Mouse (Mus musculus) liver, embryonic 11.5 days (tissue): ENCODE measurements around the gene Olfml2a. TPM values are rescaled to one million over a fixed set of nuclear protein-coding genes. Genes with fewer than 3 reads are reported as not detected.

ENCODE experiments used
- ATAC-seq: fragments of 200-750 bp; cut with Nextera tagmentation; replicated peaks from 2 replicates; pipeline ENCODE4 v1.8.0; 2017; ENCODE audit warnings: moderate number of reproducible peaks, mild to moderate bottlenecking, moderate TSS enrichment, moderate library complexity; ENCODE audit not compliant: low FRiP score
- DNase-seq: peaks from one replicate; pipeline ENCODE4 v3.0.0-alpha.2; 2017; ENCODE audit warnings: low spot score
- H3K27ac ChIP-seq: fragments of 300-500 bp; sonication (generic); 2 replicates; pipeline ENCODE4 v1.5.1; 2014; ENCODE audit warnings: mild to moderate bottlenecking, low read depth, low read length, control low read depth
- H3K27me3 ChIP-seq: fragments of 300-500 bp; sonication (generic); replicated peaks from 2 replicates; pipeline ENCODE4 v1.6.1; 2014; ENCODE audit warnings: low read length, mixed read lengths; ENCODE audit not compliant: control insufficient read depth, insufficient read depth
- H3K36me3 ChIP-seq: fragments of 300-500 bp; sonication (generic); 2 replicates; pipeline ENCODE4 v1.6.1; 2014; ENCODE audit warnings: mild to moderate bottlenecking, low read length, moderate library complexity, mixed read lengths; ENCODE audit not compliant: control insufficient read depth, insufficient read depth
- H3K4me1 ChIP-seq: fragments of 300-500 bp; sonication (generic); replicated peaks from 2 replicates; pipeline ENCODE4 v1.6.1; 2014; ENCODE audit warnings: low read length, mixed read lengths; ENCODE audit not compliant: control insufficient read depth, insufficient read depth
- H3K4me2 ChIP-seq: fragments of 300-500 bp; sonication (generic); 2 replicates; pipeline ENCODE4 v1.6.1; 2014; ENCODE audit warnings: mild to moderate bottlenecking, control low read depth, moderate library complexity
- H3K4me3 ChIP-seq: fragments of 300-500 bp; sonication (generic); 2 replicates; pipeline ENCODE4 v1.5.1; 2014; ENCODE audit warnings: low read depth, low read length, control low read depth
- H3K9ac ChIP-seq: fragments of 300-500 bp; sonication (generic); 2 replicates; pipeline ENCODE4 v1.6.1; 2014; ENCODE audit warnings: low read depth, low read length, control low read depth
- H3K9me3 ChIP-seq: fragments of 300-500 bp; sonication (generic); 2 replicates; pipeline ENCODE4 v1.6.1; 2016; ENCODE audit warnings: low read length, inconsistent platforms, mixed read lengths; ENCODE audit not compliant: control insufficient read depth
- WGBS: fragments of 180-500 bp; shearing (Covaris S2); extraction: QIAGEN DNeasy Blood & Tissue Kit; methylation state at CpG from one replicate; pipeline ENCODE4 v1.1.7; 2014; 5-methylcytosine and 5-hydroxymethylcytosine counted together
- polyA plus RNA-seq: library from polyadenylated mRNA; unstranded; fragments of >200 nt; fragmentation: Nextera tagmentation; extraction: Ambion mirVana; gene quantifications from 2 replicates; pipeline ENCODE4 v1.2.1, GENCODE M21; 2014

Gene Olfml2a
- polyA plus RNA-seq = 0.38 and 0.75 TPM in 2 replicates

DNA sequence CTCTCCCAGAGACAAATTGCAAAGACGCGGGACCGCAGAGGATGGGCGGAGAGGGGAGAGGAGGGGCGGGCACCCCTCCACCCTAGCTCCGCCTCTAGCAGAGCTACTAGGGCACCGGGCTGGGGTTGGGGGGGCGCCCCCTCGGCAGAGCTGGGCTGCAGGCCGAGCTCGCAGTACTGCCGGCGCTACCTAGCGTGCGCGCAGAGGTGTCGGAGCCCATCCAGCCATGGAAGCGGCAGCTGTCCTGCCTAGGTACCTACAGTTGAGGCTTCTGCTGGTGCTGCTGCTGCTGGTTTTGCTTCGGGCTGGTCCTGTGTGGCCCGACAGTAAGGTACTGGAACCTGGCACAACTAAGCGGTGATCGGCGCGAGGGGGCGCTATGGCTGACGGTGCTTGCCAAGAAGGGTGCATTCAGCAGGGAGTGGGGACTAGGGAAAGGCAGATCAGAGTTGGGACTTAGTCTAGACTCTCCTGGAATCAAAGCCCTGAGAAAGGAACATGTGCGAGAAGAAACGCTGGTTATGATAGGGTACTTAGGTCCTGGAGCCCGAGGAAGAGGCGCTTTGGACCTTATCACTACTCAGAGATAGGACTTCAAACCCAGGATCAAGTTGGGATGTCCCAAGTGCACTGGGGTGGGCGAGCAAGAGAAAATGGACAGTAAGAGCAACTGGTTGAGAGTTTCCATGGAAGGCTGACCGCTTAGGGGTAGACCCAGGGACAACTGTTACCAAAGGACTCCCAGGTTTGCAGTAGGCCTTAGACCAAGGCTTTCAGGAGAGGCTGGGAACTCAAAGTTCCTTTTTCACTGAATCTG is at the start of gene Olfml2a:
Gene Olfml2a (plus strand): TSS at position 128 of the 817 bp plus-strand sequence.
- H3K36me3 ChIP-seq = no peaks in the 10 kb centered on the region
- peak within 1 kb of the TSS; percentile 46 for H3K9ac ChIP-seq
- H3K27me3 ChIP-seq = peaks cover 7% of the 10 kb centered on the region
- peak within 1 kb of the TSS; percentile 44 for H3K4me3 ChIP-seq
- 7% methylated on average over 31 of the region's 32 CpGs for WGBS
- peak within 1 kb of the TSS; percentile 82 for H3K4me2 ChIP-seq
- peak; percentile 75 for DNase-seq
- H3K27ac ChIP-seq = no peak within 1 kb of the TSS
- ATAC-seq = peak; percentile 66
- H3K4me1 ChIP-seq = peaks cover 4% of the 10 kb centered on the region
- no peaks in the 10 kb centered on the region for H3K9me3 ChIP-seq

DNA sequence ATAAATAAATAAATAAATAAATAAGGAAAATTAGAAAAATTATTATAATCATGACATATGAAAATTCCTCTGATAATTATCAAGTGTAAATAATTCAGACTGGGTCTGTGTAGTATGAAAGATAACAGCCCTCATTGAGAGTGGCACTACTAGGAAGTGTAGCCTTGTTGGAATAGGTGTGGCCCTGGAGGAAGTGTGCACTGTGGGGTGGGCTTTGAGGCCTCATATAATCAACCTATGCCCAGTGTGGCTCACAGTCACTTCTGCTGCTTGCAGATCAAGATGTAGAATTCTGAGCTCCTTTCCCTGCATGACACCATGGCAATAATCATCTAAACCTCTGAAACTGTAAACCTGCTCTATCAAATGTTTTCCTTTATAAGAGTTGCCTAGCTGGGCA is 28.9 kb upstream of the Olfml2a start:
- peak; percentile 57 for ATAC-seq
- no peaks in the 10 kb centered on the region for H3K9me3 ChIP-seq
- no peaks in the 10 kb centered on the region for H3K4me1 ChIP-seq
- no peak overlapping the region for H3K27ac ChIP-seq
- no peak overlapping the region for H3K9ac ChIP-seq
- no peak overlapping the region for H3K4me3 ChIP-seq
- DNase-seq = no peak
- no peaks in the 10 kb centered on the region for H3K27me3 ChIP-seq
- no peak overlapping the region for H3K4me2 ChIP-seq
- no peaks in the 10 kb centered on the region for H3K36me3 ChIP-seq

DNA sequence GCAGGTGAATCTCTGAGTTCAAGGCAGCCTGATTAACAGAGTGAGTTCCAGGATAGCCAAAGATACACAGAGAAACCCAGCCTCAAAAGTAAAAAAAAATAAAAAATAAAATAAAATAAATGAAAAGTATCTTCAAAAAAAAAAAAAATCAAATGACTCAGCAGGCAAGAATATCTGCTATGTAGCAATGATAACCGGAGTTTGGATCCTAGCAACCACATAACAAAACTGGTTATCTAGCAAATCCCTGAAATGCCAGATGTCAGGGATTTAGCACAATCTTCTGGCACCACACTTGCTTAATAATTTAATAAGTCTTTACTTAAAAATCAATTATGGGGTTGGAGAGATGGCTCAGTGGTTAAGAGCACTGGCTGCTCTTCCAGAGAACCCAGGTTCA is 27.5 kb upstream of the Olfml2a start:
- Histone ChIP-seq H3K4me3 (no peak overlapping the region), H3K4me2 (no peak overlapping the region), H3K36me3 (no peaks in the 10 kb centered on the region), H3K9ac (no peak overlapping the region), H3K27me3 (no peaks in the 10 kb centered on the region), H3K4me1 (no peaks in the 10 kb centered on the region), H3K9me3 (no peaks in the 10 kb centered on the region), H3K27ac (no peak overlapping the region)
- ATAC-seq (no peak), DNase-seq (no peak)
- WGBS = 76% methylated on average over 1 of the region's 1 CpGs

DNA sequence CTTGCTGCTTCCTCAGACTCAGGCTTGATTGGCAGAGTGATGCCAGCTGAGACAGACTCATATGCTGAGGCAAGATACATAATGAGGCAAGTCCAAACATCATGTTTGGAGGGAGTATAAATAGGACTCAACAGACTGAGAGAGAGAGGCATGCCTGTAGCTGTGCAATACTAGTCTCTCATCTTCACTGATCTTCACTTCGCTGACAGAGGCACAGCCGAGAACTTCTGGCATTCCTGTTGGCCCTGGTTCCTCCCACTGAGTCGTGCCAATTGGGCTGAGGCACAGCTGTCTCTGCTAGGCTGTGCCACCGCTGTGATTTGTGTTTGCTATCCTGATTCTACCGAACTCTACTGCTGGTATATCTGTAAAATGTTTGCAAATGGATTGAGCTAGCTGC is 25.7 kb upstream of the Olfml2a start:
- WGBS = 74% methylated on average over 5 of the region's 5 CpGs
- H3K36me3 ChIP-seq = no peaks in the 10 kb centered on the region

DNA sequence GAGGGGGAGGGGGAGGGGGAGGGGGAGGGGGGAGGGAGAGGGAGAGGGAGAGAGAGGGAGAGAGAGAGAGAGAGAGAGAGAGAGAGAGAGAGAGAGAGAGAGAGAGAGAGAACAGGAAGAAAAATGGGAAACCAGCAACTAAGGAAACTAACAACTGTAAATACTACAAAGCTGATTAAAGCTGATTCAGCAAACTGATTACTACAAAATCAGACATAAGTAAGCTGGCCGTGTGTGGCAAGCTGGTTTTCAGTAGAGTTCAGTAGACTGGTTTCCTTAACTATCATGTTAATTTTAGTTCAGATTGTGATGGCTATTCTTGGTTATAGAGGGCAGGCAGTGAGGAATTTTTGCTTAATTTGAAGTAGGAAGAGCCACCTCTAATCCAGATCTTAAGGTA is 23.2 kb upstream of the Olfml2a start:
- Histone ChIP-seq H3K27me3 (no peaks in the 10 kb centered on the region), H3K4me3 (no peak overlapping the region), H3K27ac (no peak overlapping the region), H3K4me2 (no peak overlapping the region), H3K36me3 (no peaks in the 10 kb centered on the region), H3K9ac (no peak overlapping the region), H3K4me1 (no peaks in the 10 kb centered on the region), H3K9me3 (no peaks in the 10 kb centered on the region)
- ATAC-seq (no peak), DNase-seq (no peak)
- 48% methylated on average over 1 of the region's 1 CpGs for WGBS

More for the DNA sequence above, 25.7 kb upstream of the Olfml2a start:
- no peaks in the 10 kb centered on the region for H3K9me3 ChIP-seq
- no peak overlapping the region for H3K27ac ChIP-seq
- H3K9ac ChIP-seq = no peak overlapping the region
- no peak overlapping the region for H3K4me3 ChIP-seq
- DNase-seq = no peak
- H3K4me1 ChIP-seq = no peaks in the 10 kb centered on the region
- H3K27me3 ChIP-seq = no peaks in the 10 kb centered on the region
- ATAC-seq = no peak
- H3K4me2 ChIP-seq = no peak overlapping the region

DNA sequence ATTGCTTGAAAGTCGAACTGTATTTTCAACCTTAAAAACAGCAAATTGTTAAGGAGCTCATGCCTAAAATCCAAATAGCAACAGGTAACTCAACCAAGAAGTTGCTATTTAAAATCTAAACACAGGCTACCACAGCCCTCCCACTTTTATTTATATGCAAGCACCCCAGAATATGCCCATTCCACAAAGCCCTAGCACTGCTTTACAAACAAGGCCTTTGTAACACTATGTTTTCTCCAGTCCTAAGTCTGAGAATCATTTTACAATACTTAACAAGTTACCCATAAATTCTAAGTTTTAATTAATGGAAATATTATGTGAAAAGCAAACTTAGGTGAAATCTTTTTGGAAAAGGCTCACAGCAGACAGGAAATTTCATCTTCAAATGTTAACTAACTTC is 17.3 kb upstream of the Olfml2a start:
- no peaks in the 10 kb centered on the region for H3K36me3 ChIP-seq
- DNase-seq = no peak
- no peaks in the 10 kb centered on the region for H3K27me3 ChIP-seq
- H3K27ac ChIP-seq = no peak overlapping the region
- H3K4me2 ChIP-seq = no peak overlapping the region
- no peak overlapping the region for H3K4me3 ChIP-seq
- H3K4me1 ChIP-seq = 0 out of 2 replicates have a peak, but pooled peaks cover 4% of the 10 kb centered on the region
- H3K9me3 ChIP-seq = no peaks in the 10 kb centered on the region
- ATAC-seq = no peak
- WGBS = 70% methylated on average over 1 of the region's 1 CpGs
- no peak overlapping the region for H3K9ac ChIP-seq

DNA sequence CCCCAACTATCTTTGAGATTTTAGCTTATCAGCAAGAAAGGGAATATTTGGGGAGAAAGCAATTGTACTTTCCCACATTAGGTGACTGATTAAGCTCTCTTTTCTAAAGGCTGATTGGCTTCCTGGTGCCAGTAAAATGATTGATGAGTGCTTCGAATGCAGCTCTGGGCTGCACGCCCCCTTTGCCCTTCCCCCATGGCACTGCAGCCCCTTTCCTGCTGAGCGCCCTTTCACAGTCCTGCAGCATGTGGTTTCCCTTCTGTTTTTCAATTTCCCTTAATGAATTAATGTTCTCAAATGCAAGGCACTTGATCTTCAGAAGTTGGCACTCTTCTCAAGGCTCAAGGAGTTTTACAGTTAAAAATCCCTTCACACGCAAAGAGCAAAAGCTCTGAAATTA is 16.8 kb upstream of the Olfml2a start:
- 0 out of 2 replicates have a peak, but pooled peaks cover 4% of the 10 kb centered on the region for H3K4me1 ChIP-seq
- WGBS = 38% methylated on average over 4 of the region's 4 CpGs
- H3K27ac ChIP-seq = no peak overlapping the region
- DNase-seq = no peak
- H3K9ac ChIP-seq = no peak overlapping the region
- ATAC-seq = no peak
- no peaks in the 10 kb centered on the region for H3K36me3 ChIP-seq
- H3K4me3 ChIP-seq = no peak overlapping the region
- no peaks in the 10 kb centered on the region for H3K9me3 ChIP-seq
- no peak overlapping the region for H3K4me2 ChIP-seq
- H3K27me3 ChIP-seq = no peaks in the 10 kb centered on the region

DNA sequence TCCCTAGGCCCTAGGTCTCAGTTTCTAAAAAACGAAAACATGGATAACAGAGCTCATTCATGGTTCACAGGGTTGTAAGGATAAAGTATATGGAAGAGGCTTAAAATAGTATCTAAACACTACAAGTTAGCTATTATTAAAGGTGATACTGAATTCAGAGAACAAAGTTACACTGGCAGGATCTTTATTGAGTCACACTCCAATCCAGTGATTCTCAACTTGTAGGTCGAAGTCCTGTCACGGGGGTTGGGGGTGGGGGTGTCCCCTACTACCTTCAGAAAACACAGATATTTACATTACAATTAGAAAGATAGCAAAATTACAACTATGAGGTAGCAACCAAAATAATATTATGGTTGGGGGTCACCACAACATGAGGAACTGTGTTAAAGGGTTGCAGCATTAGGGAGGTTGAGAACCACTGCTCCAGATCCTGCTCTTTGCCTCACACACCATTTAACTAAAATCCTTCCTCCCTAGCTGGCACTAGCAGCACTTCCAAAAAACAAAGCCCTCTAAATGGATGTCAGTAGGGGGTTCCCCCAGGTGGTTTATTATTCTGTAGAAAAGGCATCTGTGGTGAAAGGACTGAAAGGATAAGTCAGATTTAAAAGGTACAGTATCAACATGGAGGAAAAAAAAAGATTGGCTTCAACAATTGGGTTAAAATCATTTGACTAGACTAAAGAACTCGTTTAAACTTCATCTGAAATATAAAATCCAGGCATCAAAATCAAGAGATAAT is 14.7 kb upstream of the Olfml2a start:
- no peak overlapping the region for H3K27ac ChIP-seq
- WGBS = 58% methylated on average over 4 of the region's 4 CpGs
- H3K27me3 ChIP-seq = no peaks in the 10 kb centered on the region
- H3K9me3 ChIP-seq = no peaks in the 10 kb centered on the region
- H3K4me1 ChIP-seq = 0 out of 2 replicates have a peak, but pooled peaks cover 4% of the 10 kb centered on the region
- no peaks in the 10 kb centered on the region for H3K36me3 ChIP-seq
- DNase-seq (no peak), ATAC-seq (no peak)
- no peak overlapping the region for H3K4me3 ChIP-seq
- no peak overlapping the region for H3K9ac ChIP-seq
- H3K4me2 ChIP-seq = no peak overlapping the region
